Mouse (Mus musculus) neural tube, embryonic 14.5 days (tissue): ENCODE measurements around the gene Map3k7. TPM values are rescaled to one million over a fixed set of nuclear protein-coding genes. Genes with fewer than 3 reads are reported as not detected.

ENCODE experiments used
- ATAC-seq: fragments of 200-750 bp; cut with Nextera tagmentation; 2 replicates; pipeline ENCODE4 v1.8.0; 2017; ENCODE audit warnings: low read depth, mild to moderate bottlenecking, moderate TSS enrichment, moderate library complexity
- H3K27ac ChIP-seq: fragments of 300-500 bp; sonication (generic); 2 replicates; pipeline ENCODE4 v1.5.1; 2014; ENCODE audit warnings: low read depth, mild to moderate bottlenecking, control low read depth, low read length, moderate library complexity, mixed read lengths
- H3K27me3 ChIP-seq: fragments of 300-500 bp; sonication (generic); 2 replicates; pipeline ENCODE4 v1.6.1; 2014; ENCODE audit warnings: low read length; ENCODE audit not compliant: control insufficient read depth, insufficient read depth
- H3K36me3 ChIP-seq: fragments of 300-500 bp; sonication (generic); 2 replicates; pipeline ENCODE4 v1.6.1; 2014; ENCODE audit warnings: low read length, mixed read lengths; ENCODE audit not compliant: control insufficient read depth, insufficient read depth
- H3K4me1 ChIP-seq: fragments of 300-500 bp; sonication (generic); 2 replicates; pipeline ENCODE4 v1.6.1; 2014; ENCODE audit warnings: low read length; ENCODE audit not compliant: control insufficient read depth, insufficient read depth
- H3K4me2 ChIP-seq: fragments of 300-500 bp; sonication (generic); 2 replicates; pipeline ENCODE4 v1.6.1; 2014; ENCODE audit warnings: mild to moderate bottlenecking, low read depth, low read length, control low read depth
- H3K4me3 ChIP-seq: fragments of 300-500 bp; sonication (generic); 2 replicates; pipeline ENCODE4 v1.5.1; 2014; ENCODE audit warnings: low read depth, low read length, control low read depth, mixed read lengths
- H3K9ac ChIP-seq: fragments of 300-500 bp; sonication (generic); replicated peaks from 2 replicates; pipeline ENCODE4 v1.6.1; 2014; ENCODE audit warnings: low read depth, mild to moderate bottlenecking, control low read depth, low read length, mixed read lengths
- H3K9me3 ChIP-seq: fragments of 300-500 bp; sonication (generic); 2 replicates; pipeline ENCODE4 v1.6.1; 2016; ENCODE audit warnings: low read length; ENCODE audit not compliant: control insufficient read depth
- WGBS: fragments of 180-500 bp; shearing (Covaris S2); extraction: QIAGEN DNeasy Blood & Tissue Kit; methylation state at CpG from one replicate; pipeline ENCODE4 v1.1.7; 2014; 5-methylcytosine and 5-hydroxymethylcytosine counted together
- polyA plus RNA-seq: library from polyadenylated mRNA; unstranded; fragments of >200 nt; fragmentation: Nextera tagmentation; extraction: Ambion mirVana; gene quantifications from 2 replicates; pipeline ENCODE4 v1.2.1, GENCODE M21; 2014

Gene Map3k7
- polyA plus RNA-seq, 1 experiment from 2014 or later, result 33.7 TPM

- ATAC-seq, result no peak
- no peaks in the 10 kb centered on the region for H3K9me3 ChIP-seq
- no peak overlapping the region for H3K27ac ChIP-seq
- H3K27me3 ChIP-seq, result no peaks in the 10 kb centered on the region
- no peak overlapping the region for H3K4me3 ChIP-seq
- H3K36me3 ChIP-seq, result no peaks in the 10 kb centered on the region
- peak overlapping the region; percentile 95; the same call in 1 of the 2 replicates for H3K4me2 ChIP-seq
- 0 out of 2 replicates have a peak, but pooled peaks cover 9% of the 10 kb centered on the region for H3K4me1 ChIP-seq
- 5% methylated on average over 8 of the region's 8 CpGs for WGBS
- H3K9ac ChIP-seq, result no peak overlapping the region
These were observed 27.5 kb upstream of the Map3k7 start for GRCm38 (mm10) chr4:31936358-31936757.

GRCm38 (mm10) chr4:31936911-31937375, 27.0 kb upstream of the Map3k7 start:
- Histone ChIP-seq H3K4me1 (0 out of 2 replicates have a peak, but pooled peaks cover 9% of the 10 kb centered on the region), H3K36me3 (no peaks in the 10 kb centered on the region)
- no peak for ATAC-seq

GRCm38 (mm10) chr4:31937376-31938281, 26.3 kb upstream of the Map3k7 start:
- under 1% methylated on average over 35 of the region's 36 CpGs for WGBS
- H3K27ac ChIP-seq, result no peak overlapping the region
- no peaks in the 10 kb centered on the region for H3K27me3 ChIP-seq
- 0 out of 2 replicates have a peak, but pooled peaks cover 9% of the 10 kb centered on the region for H3K4me1 ChIP-seq
- H3K9ac ChIP-seq, result peak overlapping the region; percentile 58
- H3K4me2 ChIP-seq, result peak overlapping the region; percentile 95
- no peaks in the 10 kb centered on the region for H3K9me3 ChIP-seq
- ATAC-seq, result peak; percentile 81
- H3K36me3 ChIP-seq, result no peaks in the 10 kb centered on the region
- H3K4me3 ChIP-seq, result peak overlapping the region; percentile 45

More at GRCm38 (mm10) chr4:31936911-31937375, 27.0 kb upstream of the Map3k7 start:
- H3K4me3 ChIP-seq, result peak overlapping the region; percentile 45
- H3K27ac ChIP-seq, result no peak overlapping the region
- no peaks in the 10 kb centered on the region for H3K9me3 ChIP-seq
- H3K9ac ChIP-seq, result peak overlapping the region; percentile 58; the same call in 1 of the 2 replicates
- 2% methylated on average over 15 of the region's 15 CpGs for WGBS
- H3K4me2 ChIP-seq, result peak overlapping the region; percentile 95
- no peaks in the 10 kb centered on the region for H3K27me3 ChIP-seq

GRCm38 (mm10) chr4:31938416-31939106, 25.3 kb upstream of the Map3k7 start:
- Histone ChIP-seq H3K4me2 (no peak overlapping the region), H3K4me3 (no peak overlapping the region), H3K9ac (no peak overlapping the region), H3K27ac (no peak overlapping the region), H3K9me3 (no peaks in the 10 kb centered on the region), H3K36me3 (no peaks in the 10 kb centered on the region), H3K27me3 (no peaks in the 10 kb centered on the region), H3K4me1 (0 out of 2 replicates have a peak, but pooled peaks cover 9% of the 10 kb centered on the region)
- 29% methylated on average over 9 of the region's 9 CpGs for WGBS
- peak; percentile 59; the same call in 1 of the 2 replicates for ATAC-seq

- Histone ChIP-seq H3K4me2 (no peak overlapping the region), H3K9ac (no peak overlapping the region), H3K9me3 (no peaks in the 10 kb centered on the region), H3K27ac (no peak overlapping the region), H3K4me1 (0 out of 2 replicates have a peak, but pooled peaks cover 9% of the 10 kb centered on the region), H3K36me3 (no peaks in the 10 kb centered on the region), H3K4me3 (no peak overlapping the region), H3K27me3 (no peaks in the 10 kb centered on the region)
- 66% methylated on average over 4 of the region's 4 CpGs for WGBS
- ATAC-seq, result no peak
These were observed 22.3 kb upstream of the Map3k7 start for GRCm38 (mm10) chr4:31941616-31942015.

- Histone ChIP-seq H3K27me3 (no peaks in the 10 kb centered on the region), H3K9me3 (no peaks in the 10 kb centered on the region), H3K4me2 (no peak overlapping the region), H3K4me3 (no peak overlapping the region), H3K27ac (no peak overlapping the region), H3K36me3 (no peaks in the 10 kb centered on the region), H3K4me1 (no peaks in the 10 kb centered on the region), H3K9ac (no peak overlapping the region)
- ATAC-seq, result no peak
- 91% methylated on average over 2 of the region's 2 CpGs for WGBS
These were observed 20.9 kb upstream of the Map3k7 start for GRCm38 (mm10) chr4:31943045-31943444.

GRCm38 (mm10) chr4:31964194-31964875, 438 bp downstream of the Map3k7 start:
- Histone ChIP-seq H3K27ac (peak overlapping the region; percentile 99), H3K36me3 (no peaks in the 10 kb centered on the region), H3K27me3 (no peaks in the 10 kb centered on the region), H3K9ac (peak overlapping the region; percentile 90), H3K4me2 (peak overlapping the region; percentile 60), H3K4me1 (peaks cover 13% of the 10 kb centered on the region), H3K9me3 (no peaks in the 10 kb centered on the region), H3K4me3 (peak overlapping the region; percentile 81)
- under 1% methylated on average over 47 of the region's 47 CpGs for WGBS
- ATAC-seq, result no peak

GRCm38 (mm10) chr4:31965208-31965607, 1.3 kb downstream of the Map3k7 start:
- no peak overlapping the region for H3K27ac ChIP-seq
- H3K36me3 ChIP-seq, result no peaks in the 10 kb centered on the region
- H3K4me3 ChIP-seq, result 0 out of 2 replicates have a peak overlapping the region, but pooled peaks have one; percentile 81
- no peak overlapping the region for H3K9ac ChIP-seq
- peaks cover 13% of the 10 kb centered on the region for H3K4me1 ChIP-seq
- peak overlapping the region; percentile 60 for H3K4me2 ChIP-seq
- no peak for ATAC-seq
- H3K9me3 ChIP-seq, result no peaks in the 10 kb centered on the region
- WGBS, result 56% methylated on average over 2 of the region's 2 CpGs
- no peaks in the 10 kb centered on the region for H3K27me3 ChIP-seq
